Comparison of ENCODE assay signal across 38 mouse cellular contexts in genomic region chr2:150671609-150672290, GRCm38 (mm10). TPM values are rescaled to one million over a fixed set of nuclear protein-coding genes. Genes with fewer than 3 reads are reported as not detected.
DNase-seq lines count a peak whose midpoint lies in the region; ATAC-seq lines count a peak whose summit lies in the region.
"Had no signal": no experiment of that assay in that cellular context is flagged by ENCODE, and none has a peak within 500 bp of the region (broad histone marks: within the 10 kb centered on the region; RNA-seq: fewer than 3 reads in every experiment).

No protein-coding gene starts in this region.

- WGBS in liver, embryonic 15.5 days (ENCODE audit: insufficient replicate concordance) = 57% methylated on average over 8 of the region's 8 CpGs
- 71% methylated on average over 8 of the region's 8 CpGs for WGBS in liver, embryonic 11.5 days

- H3K36me3 ChIP-seq in liver, embryonic 15.5 days (replicated peaks) = no peaks in the 10 kb centered on the region
- no peaks in the 10 kb centered on the region for H3K36me3 ChIP-seq in liver, embryonic 11.5 days (ENCODE audit: control insufficient read depth, insufficient read depth, low read length)
- H3K36me3 ChIP-seq: forebrain, embryonic 15.5 days; heart, embryonic 10.5 days; heart, embryonic 15.5 days; hindbrain, embryonic 12.5 days; intestine, embryonic 15.5 days; neural tube, embryonic 12.5 days had no signal

- peaks cover 52% of the 10 kb centered on the region for H3K4me1 ChIP-seq in liver, embryonic 15.5 days (replicated peaks)
- peaks cover 18% of the 10 kb centered on the region for H3K4me1 ChIP-seq in liver, embryonic 11.5 days (replicated peaks; ENCODE audit: control insufficient read depth, insufficient read depth, low read length)
- peaks cover 17% of the 10 kb centered on the region for H3K4me1 ChIP-seq in brown adipose tissue, adult 24 weeks (ENCODE audit: control insufficient read depth, insufficient read depth, insufficient read length, low read length)

- no peak overlapping the region for H3K4me3 ChIP-seq in liver, embryonic 15.5 days (replicated peaks)
- no peak overlapping the region for H3K4me3 ChIP-seq in liver, embryonic 11.5 days (ENCODE audit: low read depth, low read length)
- H3K4me3 ChIP-seq in brown adipose tissue, adult 24 weeks (ENCODE audit: insufficient read depth, low read depth, low read length) = no peak overlapping the region
- H3K4me3 ChIP-seq: forebrain, embryonic 15.5 days; heart, embryonic 10.5 days; heart, embryonic 15.5 days; hindbrain, embryonic 12.5 days; intestine, embryonic 15.5 days; myocyte; neural tube, embryonic 12.5 days had no signal

- H3K9ac ChIP-seq in liver, embryonic 15.5 days = no peak overlapping the region
- H3K9ac ChIP-seq in liver, embryonic 11.5 days (ENCODE audit: low read depth, low read length) = no peak overlapping the region
- H3K9ac ChIP-seq: forebrain, embryonic 15.5 days; heart, embryonic 15.5 days; hindbrain, embryonic 12.5 days; intestine, embryonic 15.5 days; neural tube, embryonic 12.5 days had no signal

- no peak overlapping the region for H3K4me2 ChIP-seq in liver, embryonic 15.5 days
- no peak overlapping the region for H3K4me2 ChIP-seq in liver, embryonic 11.5 days
- H3K4me2 ChIP-seq: forebrain, embryonic 15.5 days; heart, embryonic 15.5 days; hindbrain, embryonic 12.5 days; intestine, embryonic 15.5 days; midbrain, embryonic 11.5 days; neural tube, embryonic 12.5 days had no signal

- 0 out of 2 replicates have a peak overlapping the region, but pooled peaks have one; percentile 11 for H3K27ac ChIP-seq in liver, embryonic 15.5 days (replicated peaks)
- no peak overlapping the region for H3K27ac ChIP-seq in liver, embryonic 11.5 days (ENCODE audit: low read depth, low read length)
- H3K27ac ChIP-seq in brown adipose tissue, adult 24 weeks (replicated peaks; ENCODE audit: low read depth, low read length) = peak overlapping the region; percentile 60
- H3K27ac ChIP-seq: forebrain, embryonic 15.5 days; heart, embryonic 10.5 days; heart, embryonic 15.5 days; hindbrain, embryonic 12.5 days; hindbrain, postnatal 0 days; intestine, embryonic 15.5 days; kidney, postnatal 0 days; neural tube, embryonic 12.5 days had no signal

- H3K9me3 ChIP-seq in liver, embryonic 15.5 days (replicated peaks) = no peaks in the 10 kb centered on the region
- H3K9me3 ChIP-seq in liver, embryonic 11.5 days (ENCODE audit: control insufficient read depth, low read length) = no peaks in the 10 kb centered on the region
- H3K9me3 ChIP-seq: forebrain, embryonic 15.5 days; heart, embryonic 10.5 days; heart, embryonic 15.5 days; hindbrain, embryonic 12.5 days; intestine, embryonic 15.5 days; neural tube, embryonic 12.5 days had no signal

- H3K27me3 ChIP-seq in liver, embryonic 15.5 days = no peaks in the 10 kb centered on the region
- no peaks in the 10 kb centered on the region for H3K27me3 ChIP-seq in liver, embryonic 11.5 days (replicated peaks; ENCODE audit: control insufficient read depth, insufficient read depth, low read length)
- H3K27me3 ChIP-seq: intestine, embryonic 15.5 days had no signal

- no peak for DNase-seq in frontal cortex, postnatal 10 days (ENCODE audit: low spot score in 2 of 2)
- no peak for DNase-seq in liver, embryonic 11.5 days (ENCODE audit: low spot score)
- no peak for DNase-seq in cerebellum, adult 18-20 months
- DNase-seq: cerebellum, adult 8-10 months; cerebellum, postnatal 25 days; gastrocnemius, postnatal 14 days; heart, postnatal 36 days; kidney, adult 2 months; lung, adult 2 months; lung, postnatal 10 days; thymus, adult 18-20 months; thymus, postnatal 25 days had no signal

- ATAC-seq in frontal cortex, adult (ENCODE audit: low TSS enrichment) = peak; percentile 64
- ATAC-seq in liver, embryonic 15.5 days (ENCODE audit: insufficient read depth) = no peak
- ATAC-seq in liver, embryonic 11.5 days (replicated peaks; ENCODE audit: low FRiP score) = no peak
- ATAC-seq in monocyte, adult 5-6 weeks (replicated peaks; ENCODE audit: insufficient number of reproducible peaks, low FRiP score, low TSS enrichment, poor library complexity, severe bottlenecking) = no peak
- ATAC-seq: forebrain, embryonic 15.5 days; hindbrain, postnatal 0 days; intestine, embryonic 15.5 days; midbrain, embryonic 16.5 days; Patski had no signal

RNA-seq across cellular contexts. Expression of gene Acss1, which starts 3.5 kb away (rescaled TPM):
- 45.3 and 50.8 TPM in 2 replicates for polyA plus RNA-seq in liver, embryonic 15.5 days (2015; fragmentation: Nextera tagmentation; extraction: Ambion mirVana)
- 67.2 and 77.0 TPM in 2 replicates for polyA plus RNA-seq in liver, embryonic 11.5 days (2014; fragmentation: Nextera tagmentation; extraction: Ambion mirVana)
- 95.0 and 102 TPM in 2 replicates for polyA plus RNA-seq in brown adipose tissue, adult 24 weeks (2012; ENCODE audit: insufficient read depth, insufficient read length, missing spikeins)
- total RNA-seq in monocyte, adult 5-6 weeks (2017) = 69.1 to 92.7 TPM (median 70.9 TPM) in 3 replicates
- polyA plus RNA-seq: myocyte had no signal

RNA-seq across cellular contexts. Expression of gene Vsx1, which starts 17.4 kb away (rescaled TPM):
- not detected in 2 replicates for polyA plus RNA-seq in liver, embryonic 15.5 days (2015; fragmentation: Nextera tagmentation; extraction: Ambion mirVana)
- not detected in 2 replicates for polyA plus RNA-seq in liver, embryonic 11.5 days (2014; fragmentation: Nextera tagmentation; extraction: Ambion mirVana)
- not detected in 2 replicates for polyA plus RNA-seq in brown adipose tissue, adult 24 weeks (2012; ENCODE audit: insufficient read depth, insufficient read length, missing spikeins)
- total RNA-seq in monocyte, adult 5-6 weeks (2017) = not detected in 3 replicates
- total RNA-seq: adrenal gland, postnatal 10 days; gastrocnemius, postnatal 14 days; granulocyte monocyte progenitor cell, adult 5-6 weeks; heart, postnatal 36 days; left cerebral cortex, adult 18-20 months; left cerebral cortex, postnatal 14 days; liver, adult 2 months; MEL had no signal
- polyA plus RNA-seq: embryonic facial prominence, embryonic 11.5 days; forebrain, embryonic 15.5 days; heart, embryonic 10.5 days; heart, embryonic 15.5 days; intestine, embryonic 15.5 days; kidney, adult 2 months; kidney, postnatal 0 days; large intestine, adult 2 months; limb, embryonic 11.5 days; liver, adult 2 months; lung, adult 2 months; myocyte; Patski; stomach, embryonic 16.5 days had no signal
